Mouse (Mus musculus) ovary, postnatal 36 days (tissue): ENCODE measurements at regions not wholly inside any gene's neighbourhood (a gene's known extent, or its start where the extent isn't known, plus 50 kb on each side); places are given as distances from the start of the nearest gene placed in this dataset.

Experiments used
- DNase-seq: peaks from one replicate; pipeline ENCODE4 v3.0.0; 2022; ENCODE audit warnings: low spot score, mixed read lengths

DNA sequence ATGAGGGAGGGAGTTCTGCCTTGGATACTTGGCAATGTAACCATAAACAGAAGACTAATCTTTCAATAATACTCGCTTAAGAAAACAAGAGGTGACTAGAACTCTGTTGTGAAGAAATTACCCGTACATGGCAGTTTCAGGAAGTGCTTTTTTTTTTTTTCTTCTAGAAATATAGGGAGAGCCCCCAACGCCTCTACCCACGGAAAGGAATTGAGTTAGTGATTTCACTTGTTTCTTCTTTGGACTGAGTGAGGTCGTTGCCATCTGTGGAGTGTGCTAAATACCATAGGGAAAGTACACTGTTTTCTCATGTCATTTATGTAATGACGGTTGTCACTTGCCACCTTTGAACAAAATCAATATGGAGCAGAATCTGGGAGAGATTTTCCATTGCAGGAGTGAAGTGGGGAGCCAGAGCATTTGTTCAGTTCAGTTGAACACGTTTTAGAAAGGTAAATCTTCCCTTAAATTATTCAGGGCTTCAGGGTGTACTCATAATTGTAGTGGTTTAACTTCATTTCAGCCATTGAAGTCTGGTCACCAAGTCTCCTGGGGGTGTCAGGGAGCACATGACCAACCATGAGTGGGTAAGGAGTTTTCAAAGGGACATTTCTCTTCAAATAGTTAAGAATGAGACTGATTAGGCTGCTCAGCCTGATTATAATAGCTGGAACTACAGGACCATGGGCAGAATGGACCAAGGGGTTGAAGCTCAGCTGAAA, 266.3 kb upstream of the 2610301B20Rik start:
- DNase-seq, result no peak

DNA sequence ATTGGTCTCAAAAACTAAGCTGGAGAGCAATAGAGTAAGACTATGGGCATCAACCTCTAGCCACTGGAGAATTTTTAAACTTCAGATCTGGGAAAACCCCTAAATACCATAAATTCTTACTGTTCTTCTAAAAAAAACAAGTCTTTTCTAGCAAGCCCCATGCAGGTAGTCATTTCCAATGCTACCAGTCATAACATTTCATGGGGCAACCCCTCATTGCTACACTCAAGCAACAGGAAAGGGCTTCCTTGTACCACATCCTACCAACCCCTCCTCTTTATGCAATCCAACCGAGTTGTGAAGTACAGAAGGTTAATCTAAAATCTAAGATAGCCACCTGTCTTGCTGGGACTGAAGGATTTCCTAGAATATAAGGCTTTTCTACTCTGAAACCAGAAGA, 263.5 kb upstream of the 2610301B20Rik start:
- no peak for DNase-seq
